ENCODE assay signal across 23 mouse cellular contexts in the genomic region with DNA sequence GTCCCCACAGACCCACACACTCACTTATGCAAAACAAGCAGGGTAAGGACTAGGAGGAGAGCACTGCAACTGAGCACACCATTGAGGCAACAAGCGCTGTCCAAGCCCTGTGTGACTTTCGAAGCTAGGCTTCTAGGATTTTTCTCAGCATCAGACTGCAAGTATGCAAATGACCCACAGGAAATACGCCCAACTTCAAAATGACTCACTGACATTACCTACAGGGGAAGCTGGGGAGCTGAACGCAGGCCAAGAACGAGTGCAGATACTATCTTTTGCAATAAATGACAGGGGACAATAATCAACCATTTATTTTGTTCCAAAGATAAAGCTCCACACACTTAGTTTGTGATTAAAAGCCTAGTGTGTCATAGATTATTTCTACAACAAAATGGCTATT. TPM values are rescaled to one million over a fixed set of nuclear protein-coding genes. Genes with fewer than 3 reads are reported as not detected.
"Had no signal": no experiment of that assay in that cellular context is flagged by ENCODE, and none has a peak within 500 bp of the region (broad histone marks: within the 10 kb centered on the region; RNA-seq: fewer than 3 reads in every experiment).

No protein-coding gene starts in this region.

- H3K36me3 ChIP-seq: limb, embryonic 10.5 days; liver, embryonic 15.5 days; midbrain, embryonic 13.5 days; neural tube, embryonic 15.5 days had no signal

- H3K4me1 ChIP-seq: limb, embryonic 10.5 days; liver, embryonic 15.5 days; midbrain, embryonic 13.5 days; neural tube, embryonic 15.5 days had no signal

- H3K4me2 ChIP-seq: liver, embryonic 11.5 days; liver, embryonic 15.5 days; midbrain, embryonic 13.5 days; neural tube, embryonic 15.5 days had no signal

- DNase-seq: kidney, adult 9 months; kidney, postnatal 4 days; lung, adult 2 months; lung, postnatal 36 days; right cerebral cortex, adult 18-20 months; spleen, adult 18-20 months; thymus, adult 18-20 months; thymus, postnatal 14 days had no signal

- H3K9me3 ChIP-seq: limb, embryonic 10.5 days; liver, embryonic 15.5 days; neural tube, embryonic 15.5 days had no signal

- H3K4me3 ChIP-seq: layer of hippocampus, adult 2 months; limb, embryonic 10.5 days; liver, embryonic 15.5 days; midbrain, embryonic 13.5 days; neural tube, embryonic 15.5 days had no signal

- H3K27ac ChIP-seq: kidney, postnatal 0 days; layer of hippocampus, adult 2 months; limb, embryonic 10.5 days; liver, embryonic 15.5 days; midbrain, embryonic 13.5 days; neural tube, embryonic 15.5 days had no signal

- H3K9ac ChIP-seq: liver, embryonic 15.5 days; midbrain, embryonic 13.5 days; neural tube, embryonic 15.5 days had no signal

- H3K27me3 ChIP-seq: liver, embryonic 15.5 days; midbrain, embryonic 13.5 days; neural tube, embryonic 15.5 days had no signal

- ATAC-seq: lung, postnatal 0 days; midbrain, embryonic 13.5 days had no signal

RNA-seq across cellular contexts. Expression of gene Il9, which starts 6.0 kb away (rescaled TPM):
- total RNA-seq: layer of hippocampus, adult 2 months; layer of hippocampus, postnatal 10 days; left cerebral cortex, postnatal 14 days; megakaryocyte progenitor cell, adult 5-6 weeks; midbrain, postnatal 0 days had no signal
- polyA plus RNA-seq: kidney, postnatal 0 days; limb, embryonic 10.5 days; limb, embryonic 14.5 days; liver, embryonic 11.5 days; liver, embryonic 15.5 days; lung, adult 2 months; lung, postnatal 0 days; midbrain, embryonic 13.5 days; midbrain, postnatal 0 days; neural tube, embryonic 11.5 days; neural tube, embryonic 15.5 days; stomach, embryonic 14.5 days had no signal

RNA-seq across cellular contexts. Expression of gene Slc25a48, which starts 49.9 kb away (rescaled TPM):
- total RNA-seq: layer of hippocampus, adult 2 months; layer of hippocampus, postnatal 10 days; megakaryocyte progenitor cell, adult 5-6 weeks had no signal
- polyA plus RNA-seq: limb, embryonic 10.5 days; lung, postnatal 0 days; midbrain, embryonic 13.5 days had no signal
